In genomic region chr2:5396415-5396814, GRCm38 (mm10) we compare ENCODE assay signal across 13 mouse cellular contexts.
DNase-seq lines count a peak whose midpoint lies in the region; ATAC-seq and TF ChIP-seq lines count a peak whose summit lies in the region.
"Had no signal": no experiment of that assay in that cellular context is flagged by ENCODE, and none has a peak within 500 bp of the region (broad histone marks: within the 10 kb centered on the region; RNA-seq: fewer than 3 reads in every experiment).

No protein-coding gene starts in this region.

- H3K9ac ChIP-seq in heart, adult 2 months (ENCODE audit: low read depth, low read length): no peak overlapping the region
- no peak overlapping the region for H3K9ac ChIP-seq in lung, embryonic 14.5 days
- no peak overlapping the region for H3K9ac ChIP-seq in forebrain, postnatal 0 days

- no peak overlapping the region for H3K4me2 ChIP-seq in lung, embryonic 14.5 days
- H3K4me2 ChIP-seq in forebrain, postnatal 0 days (ENCODE audit: low read depth): no peak overlapping the region

- TF ChIP-seq EP300 in heart, adult 2 months (IDR thresholded peaks at IDR 0.05; ENCODE audit: insufficient read depth, low read depth, low read length): no peak

- WGBS in heart, adult 2 months: 79% methylated on average over 1 of the region's 1 CpGs
- WGBS in lung, embryonic 14.5 days: 67% methylated on average over 1 of the region's 1 CpGs
- 61% methylated on average over 1 of the region's 1 CpGs for WGBS in forebrain, postnatal 0 days

- intact Hi-C loops in heart, adult 2 months (cut with DNase I): loop anchor here (2.0 kb wide), 1 partner anchor 308 kb away; no protein-coding TSS in a partner anchor

- H3K36me3 ChIP-seq in heart, adult 2 months (ENCODE audit: control insufficient read depth, insufficient read depth, low read length): no peaks in the 10 kb centered on the region
- no peaks in the 10 kb centered on the region for H3K36me3 ChIP-seq in lung, embryonic 14.5 days (ENCODE audit: insufficient read depth)
- no peaks in the 10 kb centered on the region for H3K36me3 ChIP-seq in forebrain, postnatal 0 days (ENCODE audit: insufficient read depth)
- H3K36me3 ChIP-seq: heart, embryonic 10.5 days had no signal

- H3K4me1 ChIP-seq in heart, adult 2 months (ENCODE audit: control insufficient read depth, insufficient read depth, low read length): no peaks in the 10 kb centered on the region; the same call in 1 of the 2 replicates
- H3K4me1 ChIP-seq in lung, embryonic 14.5 days (ENCODE audit: insufficient read depth): no peaks in the 10 kb centered on the region
- no peaks in the 10 kb centered on the region for H3K4me1 ChIP-seq in forebrain, postnatal 0 days (ENCODE audit: insufficient read depth)
- H3K4me1 ChIP-seq: heart, embryonic 10.5 days had no signal

- no peak for TF ChIP-seq POLR2A in heart, adult 2 months (IDR thresholded peaks at IDR 0.05; ENCODE audit: insufficient read depth, low read depth, low read length)

- no peaks in the 10 kb centered on the region for H3K27me3 ChIP-seq in heart, adult 2 months (ENCODE audit: control insufficient read depth, insufficient read depth, low read length)
- H3K27me3 ChIP-seq in lung, embryonic 14.5 days (ENCODE audit: insufficient read depth, low read length): no peaks in the 10 kb centered on the region
- H3K27me3 ChIP-seq in forebrain, postnatal 0 days (ENCODE audit: insufficient read depth, low read length): no peaks in the 10 kb centered on the region

- DNase-seq in heart, adult 2 months: no peak
- DNase-seq in heart, adult 8-10 months (ENCODE audit: low spot score): no peak
- DNase-seq in lung, embryonic 14.5 days: peak; percentile 46
- no peak for DNase-seq in lung, postnatal 36 days
- peak; percentile 25 for DNase-seq in MN1 (ENCODE audit: low spot score)
- DNase-seq in forebrain, postnatal 0 days: peak; percentile 28
- DNase-seq in adrenal gland, postnatal 4 days (ENCODE audit: low spot score in 2 of 2): no peak
- no peak for DNase-seq in spleen, adult 18-20 months
- DNase-seq: cerebellum, adult 2 months; liver; thymus, adult 2 months had no signal

- H3K4me3 ChIP-seq in heart, adult 2 months: no peak overlapping the region
- no peak overlapping the region for H3K4me3 ChIP-seq in lung, embryonic 14.5 days (ENCODE audit: low read depth, low read length)
- no peak overlapping the region for H3K4me3 ChIP-seq in forebrain, postnatal 0 days (ENCODE audit: low read depth, low read length)
- H3K4me3 ChIP-seq: erythroblast, embryonic 14.5 days; heart, embryonic 10.5 days had no signal

- H3K27ac ChIP-seq in heart, adult 2 months: no peak overlapping the region
- H3K27ac ChIP-seq in lung, embryonic 14.5 days (ENCODE audit: low read depth): no peak overlapping the region
- no peak overlapping the region for H3K27ac ChIP-seq in forebrain, postnatal 0 days (ENCODE audit: low read depth, low read length)
- H3K27ac ChIP-seq: heart, embryonic 10.5 days had no signal

- no peaks in the 10 kb centered on the region for H3K9me3 ChIP-seq in lung, embryonic 14.5 days (ENCODE audit: low read depth, low read length)
- no peaks in the 10 kb centered on the region for H3K9me3 ChIP-seq in forebrain, postnatal 0 days (ENCODE audit: low read length)
- H3K9me3 ChIP-seq: heart, embryonic 10.5 days had no signal

- TF ChIP-seq CTCF in heart, adult 2 months (IDR thresholded peaks at IDR 0.05): peak; percentile 38
- TF ChIP-seq CTCF in lung, embryonic 14.5 days (IDR thresholded peaks at IDR 0.05; ENCODE audit: low read depth): peak; percentile 28
- TF ChIP-seq CTCF in forebrain, postnatal 0 days (IDR thresholded peaks at IDR 0.05; ENCODE audit: low read depth): peak; percentile 48

- no peaks in the 10 kb centered on the region for H3K79me2 ChIP-seq in heart, adult 2 months (replicated peaks; ENCODE audit: control insufficient read depth, insufficient read depth, low read length)

- no peak for ATAC-seq in lung, embryonic 14.5 days (ENCODE audit: insufficient read depth)
- ATAC-seq in forebrain, postnatal 0 days: no peak

Comparison
In these comparisons a context has a peak if more than half of its experiments do, and no peak if none do; other contexts are left out.
1. DNase-seq: peak in lung, embryonic 14.5 days (single experiment), MN1 (single experiment) and forebrain, postnatal 0 days (single experiment); none in heart, adult 2 months (0 of 2), heart, adult 8-10 months (single experiment), lung, postnatal 36 days (single experiment), adrenal gland, postnatal 4 days (0 of 2) and spleen, adult 18-20 months (0 of 2).
2. Peak in every context shown above with its lines, with median percentiles within 50 percentile points of each other: CTCF ChIP-seq.